Mouse (Mus musculus) B cell, adult 62 days (primary cell): ENCODE results near the gene Cnot10. TPM values are rescaled to one million over a fixed set of nuclear protein-coding genes. Genes with fewer than 3 reads are reported as not detected.

Source experiments
- total RNA-seq: library from RNA; stranded (reverse); gene quantifications from 4 replicates; pipeline ENCODE4 v1.2.4, GENCODE M21; 2023

The Cnot10 gene
- 74.9 to 79.2 TPM (median 76.8 TPM) in 4 replicates for total RNA-seq

DNA sequence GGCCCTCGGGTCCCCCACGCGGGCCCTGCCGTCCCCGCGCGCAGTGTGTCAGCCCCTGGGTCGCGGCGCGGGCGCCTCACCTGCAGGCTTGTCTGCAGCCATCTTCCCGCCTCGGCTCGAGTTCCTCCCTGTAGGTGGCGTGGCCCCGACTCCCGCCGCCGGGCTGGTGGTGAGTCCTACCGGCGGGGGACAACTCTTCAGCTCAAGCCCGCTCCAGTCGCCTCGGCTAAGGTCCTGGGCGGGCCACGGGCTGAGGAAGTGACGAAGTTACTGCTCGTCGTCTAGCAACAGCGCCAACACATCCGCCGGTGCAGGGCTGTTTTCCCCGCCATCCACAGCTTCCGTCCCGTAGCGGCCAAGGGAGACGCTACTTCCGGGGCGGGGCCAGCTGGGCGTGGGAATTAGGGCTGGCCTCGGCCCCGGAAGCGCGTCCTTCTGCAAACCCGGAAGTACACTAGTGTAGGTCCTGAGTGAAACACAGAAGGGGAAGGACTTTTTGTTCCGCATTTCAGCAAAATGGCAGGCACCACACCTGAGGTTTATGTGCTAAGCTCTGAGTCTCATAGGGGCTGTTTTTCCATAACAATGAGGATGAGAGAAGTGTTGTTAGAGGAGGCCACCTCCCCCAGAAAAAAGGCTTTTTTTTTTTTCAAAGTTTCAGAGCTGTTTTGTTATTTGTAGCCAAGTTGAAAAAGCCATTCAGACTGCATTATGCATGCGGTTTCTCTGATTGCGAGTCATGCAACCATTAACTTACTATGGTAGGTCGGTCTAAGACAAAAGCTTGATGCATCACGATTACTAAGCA, at the start of gene Cnot10:
Cnot10 (minus strand) TSS at position 346 of the 808 bp plus-strand sequence.

DNA sequence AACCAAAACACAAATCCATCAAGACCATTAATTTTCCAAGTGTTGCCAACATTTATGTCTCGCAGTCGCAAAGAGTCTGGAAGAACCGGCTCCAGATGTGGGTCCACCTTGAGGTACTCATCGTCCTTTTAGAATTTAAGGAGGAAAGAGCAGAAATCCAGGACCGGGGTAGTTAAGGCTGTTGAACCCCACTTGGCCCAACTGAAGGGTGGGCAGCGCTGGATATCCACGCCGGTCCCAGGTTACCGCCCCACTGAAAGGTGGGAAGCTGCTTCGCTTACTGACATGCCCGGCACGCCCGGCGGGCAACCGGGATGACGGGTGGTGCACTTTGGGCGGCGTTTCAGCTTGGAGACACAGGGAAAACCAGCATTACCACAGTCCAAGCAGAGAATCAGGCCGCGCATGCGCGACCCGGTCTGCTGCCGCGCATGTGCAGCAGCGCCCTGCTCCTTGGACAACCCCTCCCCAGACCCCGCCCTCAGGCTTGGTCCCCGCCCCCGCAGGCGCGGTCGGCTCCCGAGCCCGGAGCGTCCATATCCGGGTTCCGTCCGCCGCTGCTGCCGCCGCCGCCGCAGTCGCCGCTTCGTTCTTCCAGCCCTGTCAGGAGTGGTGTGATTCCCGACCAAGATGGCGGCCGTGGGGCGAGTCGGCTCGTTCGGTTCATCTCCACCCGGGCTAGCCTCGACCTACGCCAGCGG, 48.4 kb upstream of the Cnot10 start, which contains the start of gene Dync1li1:
Dync1li1 (plus strand) TSS at position 539 of the 701 bp plus-strand sequence.

DNA sequence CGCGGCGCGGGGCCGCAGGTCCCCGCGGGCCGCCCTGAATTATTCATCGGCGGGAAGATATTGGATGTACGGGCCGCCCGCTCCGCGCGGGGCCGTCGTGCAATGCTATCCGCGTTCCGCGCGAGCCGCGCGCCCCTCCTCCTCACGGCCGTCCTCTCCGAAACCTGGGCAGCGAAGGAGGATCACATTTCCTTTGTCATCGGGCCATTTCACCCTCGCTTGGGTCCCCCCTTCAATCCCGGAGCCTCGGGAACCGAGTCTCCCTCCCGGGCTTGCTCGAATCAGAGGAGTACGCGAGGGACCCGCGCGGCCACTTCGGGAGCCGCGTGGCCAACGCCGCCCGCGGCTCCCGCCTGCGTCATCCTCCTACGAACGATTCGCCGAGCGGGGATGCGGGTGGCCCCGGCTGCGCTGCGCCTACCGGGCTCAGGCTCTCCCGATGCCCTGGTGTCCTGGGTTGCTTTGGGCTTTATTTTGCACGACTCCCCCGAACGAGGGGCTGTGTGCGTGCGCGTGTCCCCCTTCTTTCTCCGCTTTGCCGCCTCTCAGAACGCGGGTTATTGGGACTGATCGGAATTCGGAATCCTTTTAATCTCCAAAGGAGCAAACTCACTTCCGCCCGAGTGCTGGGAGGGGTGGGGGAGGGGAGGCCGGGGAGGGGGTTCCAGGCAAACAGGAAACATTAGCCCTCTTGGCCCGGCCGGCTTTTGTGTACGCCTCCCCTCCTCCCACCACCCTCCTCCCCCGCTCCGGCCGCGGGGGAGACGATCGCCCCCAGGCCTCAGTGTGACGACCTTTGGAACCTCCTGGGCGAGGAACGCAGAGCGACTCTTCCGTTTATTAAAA, 76.0 kb downstream of the Cnot10 start, which contains the start of gene Trim71:
Trim71 (minus strand) TSS at position 609 of the 846 bp plus-strand sequence.

Other genes with a start within 250 kb of the Cnot10 start
- gene Crtap, start 249.5 kb downstream of the Cnot10 start, total RNA-seq: 5.8 to 8.0 TPM (median 6.4 TPM) in 4 replicates
- gene Glb1, start 239.1 kb downstream of the Cnot10 start, total RNA-seq: 20.5 to 24.2 TPM (median 22.4 TPM) in 4 replicates
- 7.9 to 10.6 TPM (median 9.8 TPM) in 4 replicates for gene Tmppe, start 239.1 kb downstream of the Cnot10 start, total RNA-seq
- gene Ccr4, start 135.3 kb downstream of the Cnot10 start, total RNA-seq: not detected in 4 replicates
- gene C130032M10Rik, start 124.5 kb downstream of the Cnot10 start, total RNA-seq: not detected in 4 replicates
- not detected in 4 replicates for gene Trim71, start 75.8 kb downstream of the Cnot10 start, total RNA-seq
- gene Dync1li1, start 48.6 kb upstream of the Cnot10 start, total RNA-seq: 41.3 to 46.6 TPM (median 44.9 TPM) in 4 replicates
- gene Cmtm6, start 90.9 kb upstream of the Cnot10 start, total RNA-seq: 91.0 to 99.5 TPM (median 95.7 TPM) in 4 replicates
- gene Cmtm7, start 141.7 kb upstream of the Cnot10 start, total RNA-seq: 140 to 150 TPM (median 147 TPM) in 4 replicates
- 0.76 to 2.3 TPM (median 1.2 TPM) in 4 replicates for gene Cmtm8, start 204.0 kb upstream of the Cnot10 start, total RNA-seq